Mouse (Mus musculus) cortical plate, adult 2 months (tissue): ENCODE measurements at regions not wholly inside any gene's neighbourhood (a gene's known extent, or its start where the extent isn't known, plus 50 kb on each side); places are given as distances from the start of the nearest gene placed in this dataset.

Source experiments
- CTCF ChIP-seq: fragments of 200-500 bp; IDR thresholded peaks from 2 replicates; pipeline ENCODE4 v1.5.1; 2011; ENCODE audit warnings: mild to moderate bottlenecking, control low read depth, low read length; ENCODE audit not compliant: insufficient read depth; ENCODE audit errors: extremely low read depth
- POLR2A ChIP-seq: fragments of 200-500 bp; IDR thresholded peaks from 2 replicates; pipeline ENCODE4 v1.6.1; 2011; ENCODE audit warnings: mild to moderate bottlenecking, low read length, control low read depth; ENCODE audit not compliant: insufficient read depth; ENCODE audit errors: extremely low read depth

GRCm38 (mm10) chr15:11529819-11530810 is 130.7 kb upstream of the Tars start:
- TF ChIP-seq POLR2A, result no peak
- no peak for TF ChIP-seq CTCF
